9 mouse cellular contexts compared by ENCODE assay signal in genomic region chr8:121577751-121578675, GRCm38 (mm10). TPM values are rescaled to one million over a fixed set of nuclear protein-coding genes. Genes with fewer than 3 reads are reported as not detected.
DNase-seq lines count a peak whose midpoint lies in the region; ATAC-seq and TF ChIP-seq lines count a peak whose summit lies in the region.
"Had no signal": no experiment of that assay in that cellular context is flagged by ENCODE, and none has a peak within 500 bp of the region (broad histone marks: within the 10 kb centered on the region; RNA-seq: fewer than 3 reads in every experiment).

No protein-coding gene starts in this region.

- peak overlapping the region; percentile 96 for H3K4me2 ChIP-seq in heart, embryonic 11.5 days
- peak overlapping the region; percentile 66 for H3K4me2 ChIP-seq in hindbrain, postnatal 0 days (ENCODE audit: low read depth, low read length)
- H3K4me2 ChIP-seq in midbrain, embryonic 16.5 days (ENCODE audit: low read length), result peak overlapping the region; percentile 85

- no peak for TF ChIP-seq CTCF in hindbrain, postnatal 0 days (IDR thresholded peaks at IDR 0.05; ENCODE audit: low read depth)

- DNase-seq in heart, postnatal 4 days, result no peak
- DNase-seq in CD4-positive, CD25-positive, alpha-beta regulatory T cell, adult 2 months (ENCODE audit: low read depth, low spot score), result peak; percentile 42
- DNase-seq in embryo, embryonic 11 days, result peak; percentile 46
- DNase-seq in hindbrain, postnatal 0 days (ENCODE audit: low spot score), result peak; percentile 56
- no peak for DNase-seq in left cerebral cortex, adult 9 months (ENCODE audit: low spot score in 2 of 2)
- DNase-seq in urinary bladder, postnatal 10 days (ENCODE audit: low spot score), result no peak

- H3K9me3 ChIP-seq in heart, embryonic 11.5 days (replicated peaks; ENCODE audit: control insufficient read depth, low read length), result no peaks in the 10 kb centered on the region
- H3K9me3 ChIP-seq in hindbrain, postnatal 0 days (ENCODE audit: low read length), result no peaks in the 10 kb centered on the region
- H3K9me3 ChIP-seq in midbrain, embryonic 16.5 days (replicated peaks; ENCODE audit: control insufficient read depth, low read length, poor library complexity, severe bottlenecking), result no peaks in the 10 kb centered on the region

- H3K36me3 ChIP-seq in heart, embryonic 11.5 days (ENCODE audit: control insufficient read depth, insufficient read depth, low read length), result no peaks in the 10 kb centered on the region
- no peaks in the 10 kb centered on the region for H3K36me3 ChIP-seq in hindbrain, postnatal 0 days (ENCODE audit: insufficient read depth, low read length)
- no peaks in the 10 kb centered on the region for H3K36me3 ChIP-seq in midbrain, embryonic 16.5 days (ENCODE audit: control insufficient read depth, insufficient read depth, low read length)

- WGBS in heart, embryonic 11.5 days (ENCODE audit: insufficient replicate concordance), result 2% methylated on average over 44 of the region's 44 CpGs
- under 1% methylated on average over 44 of the region's 44 CpGs for WGBS in hindbrain, postnatal 0 days
- 2% methylated on average over 36 of the region's 44 CpGs for WGBS in midbrain, embryonic 16.5 days

- H3K27ac ChIP-seq in heart, embryonic 11.5 days (ENCODE audit: low read depth, low read length), result peak overlapping the region; percentile 59; the same call in 1 of the 2 replicates
- peak overlapping the region; percentile 82 for H3K27ac ChIP-seq in hindbrain, postnatal 0 days
- H3K27ac ChIP-seq in midbrain, embryonic 16.5 days (ENCODE audit: low read length), result peak overlapping the region; percentile 75

- peak overlapping the region; percentile 88 for H3K9ac ChIP-seq in heart, embryonic 11.5 days (ENCODE audit: low read depth, low read length)
- H3K9ac ChIP-seq in hindbrain, postnatal 0 days (replicated peaks; ENCODE audit: low read length), result peak overlapping the region; percentile 85
- H3K9ac ChIP-seq in midbrain, embryonic 16.5 days (ENCODE audit: low read depth, low read length), result peak overlapping the region; percentile 95

- peak; percentile 66; the same call in 1 of the 2 replicates for ATAC-seq in heart, embryonic 11.5 days (replicated peaks; ENCODE audit: insufficient number of reproducible peaks, low FRiP score, low TSS enrichment)
- ATAC-seq in hindbrain, postnatal 0 days, result peak; percentile 66
- ATAC-seq in midbrain, embryonic 16.5 days, result peak; percentile 57

- peak overlapping the region; percentile 90 for H3K4me3 ChIP-seq in heart, embryonic 11.5 days (ENCODE audit: low read depth, low read length)
- H3K4me3 ChIP-seq in hindbrain, postnatal 0 days (ENCODE audit: low read length), result peak overlapping the region; percentile 83
- H3K4me3 ChIP-seq in midbrain, embryonic 16.5 days (ENCODE audit: low read depth, low read length), result peak overlapping the region; percentile 92

- no peaks in the 10 kb centered on the region for H3K27me3 ChIP-seq in heart, embryonic 11.5 days (ENCODE audit: control insufficient read depth, insufficient read depth, low read length)
- no peaks in the 10 kb centered on the region for H3K27me3 ChIP-seq in hindbrain, postnatal 0 days (ENCODE audit: insufficient read depth, low read length)
- H3K27me3 ChIP-seq in midbrain, embryonic 16.5 days (ENCODE audit: control insufficient read depth, insufficient read depth, low read depth, low read length), result no peaks in the 10 kb centered on the region

- H3K4me1 ChIP-seq in heart, embryonic 11.5 days (ENCODE audit: control insufficient read depth, insufficient read depth, low read length), result peaks cover 24% of the 10 kb centered on the region
- H3K4me1 ChIP-seq in hindbrain, postnatal 0 days (ENCODE audit: insufficient read depth, low read length), result peaks cover 15% of the 10 kb centered on the region
- H3K4me1 ChIP-seq in midbrain, embryonic 16.5 days (ENCODE audit: control insufficient read depth, insufficient read depth, low read length), result peaks cover 24% of the 10 kb centered on the region

RNA-seq across cellular contexts. Expression of gene Fbxo31, which starts 0.6 kb away (rescaled TPM):
- 9.5 and 9.7 TPM in 2 replicates for polyA plus RNA-seq in heart, embryonic 11.5 days (2014; fragmentation: Nextera tagmentation; extraction: Ambion mirVana)
- total RNA-seq in heart, postnatal 4 days (2021), result 10 to 100 TPM; 13.8 to 17.3 TPM
- 70.4 and 77.4 TPM in 2 replicates for total RNA-seq in hindbrain, postnatal 0 days (2014; rRNA removed)
- polyA plus RNA-seq in hindbrain, postnatal 0 days (2015; fragmentation: Nextera tagmentation; extraction: Ambion mirVana), result 33.2 and 34.9 TPM in 2 replicates
- polyA plus RNA-seq in midbrain, embryonic 16.5 days (2015; fragmentation: Nextera tagmentation; extraction: Ambion mirVana), result 32.0 and 37.6 TPM in 2 replicates

RNA-seq across cellular contexts. Expression of gene Map1lc3b, which starts 12.1 kb away (rescaled TPM):
- 186 and 199 TPM in 2 replicates for polyA plus RNA-seq in heart, embryonic 11.5 days (2014; fragmentation: Nextera tagmentation; extraction: Ambion mirVana)
- 100 to 1,000 TPM; 130 to 135 TPM for total RNA-seq in heart, postnatal 4 days (2021)
- 274 and 288 TPM in 2 replicates for total RNA-seq in hindbrain, postnatal 0 days (2014; rRNA removed)
- polyA plus RNA-seq in hindbrain, postnatal 0 days (2015; fragmentation: Nextera tagmentation; extraction: Ambion mirVana), result 346 and 360 TPM in 2 replicates
- 362 and 370 TPM in 2 replicates for polyA plus RNA-seq in midbrain, embryonic 16.5 days (2015; fragmentation: Nextera tagmentation; extraction: Ambion mirVana)

RNA-seq across cellular contexts. Expression of gene 1700018B08Rik, which starts 33.9 kb away (rescaled TPM):
- polyA plus RNA-seq in heart, embryonic 11.5 days (2014; fragmentation: Nextera tagmentation; extraction: Ambion mirVana), result 0.24 TPM in 1 of 2 replicates, not detected in the other
- not detected for total RNA-seq in heart, postnatal 4 days (2021)
- 1.1 TPM in 1 of 2 replicates, not detected in the other for total RNA-seq in hindbrain, postnatal 0 days (2014; rRNA removed)
- polyA plus RNA-seq in hindbrain, postnatal 0 days (2015; fragmentation: Nextera tagmentation; extraction: Ambion mirVana), result not detected in 2 replicates
- not detected in 2 replicates for polyA plus RNA-seq in midbrain, embryonic 16.5 days (2015; fragmentation: Nextera tagmentation; extraction: Ambion mirVana)
- total RNA-seq: neutrophil, adult 5-6 weeks had no signal

Comparison
In these comparisons a context has a peak if more than half of its experiments do, and no peak if none do; other contexts are left out.
1. DNase-seq: peak in CD4-positive, CD25-positive, alpha-beta regulatory T cell, adult 2 months (single experiment), embryo, embryonic 11 days (single experiment) and hindbrain, postnatal 0 days (single experiment); none in heart, postnatal 4 days (single experiment), left cerebral cortex, adult 9 months (0 of 2) and urinary bladder, postnatal 10 days (single experiment).
2. Peak in every context shown above with its lines, with median percentiles within 50 percentile points of each other: ATAC-seq, H3K27ac ChIP-seq, H3K4me2 ChIP-seq, H3K4me3 ChIP-seq and H3K9ac ChIP-seq.